Mouse (Mus musculus): ENCODE measurements around the gene Erg.

Erg gene

GRCm38 (mm10) chr16:95390787-95391186 lies 195.6 kb downstream of the Erg start:
- peak; percentile 32 to 63 for DNase-seq (ENCODE audit: low spot score in 2 of 2)

- DNase-seq (ENCODE audit: low spot score in 2 of 2), result no peak
These were observed 197.4 kb downstream of the Erg start for GRCm38 (mm10) chr16:95388811-95389529.

DNA sequence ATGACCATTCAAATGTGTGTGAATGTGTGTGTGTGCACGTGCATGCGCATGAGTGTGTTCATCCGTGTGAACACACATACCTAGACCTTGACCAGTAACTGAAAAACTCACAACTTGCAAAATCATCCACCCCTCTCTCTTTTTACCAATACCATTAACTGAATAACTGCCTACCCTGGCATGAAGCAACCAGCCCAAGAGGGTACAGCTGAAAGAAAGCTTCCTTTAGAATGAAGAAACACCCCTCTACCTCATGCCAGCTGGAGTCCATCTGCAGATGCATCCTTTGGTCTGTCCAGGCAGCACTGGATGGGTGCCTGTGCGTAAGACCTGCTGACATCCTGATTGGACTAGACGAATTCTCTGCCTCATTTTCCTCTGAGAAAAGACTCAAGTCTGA lies 198.1 kb downstream of the Erg start:
- DNase-seq (ENCODE audit: low spot score in 2 of 2), result no peak

- DNase-seq (ENCODE audit: low spot score in 2 of 2), result no peak
These were observed 199.4 kb downstream of the Erg start for GRCm38 (mm10) chr16:95387008-95387407.

GRCm38 (mm10) chr16:95385299-95385973 lies 201.0 kb downstream of the Erg start:
- no peak for DNase-seq (ENCODE audit: low spot score in 2 of 2)

DNA sequence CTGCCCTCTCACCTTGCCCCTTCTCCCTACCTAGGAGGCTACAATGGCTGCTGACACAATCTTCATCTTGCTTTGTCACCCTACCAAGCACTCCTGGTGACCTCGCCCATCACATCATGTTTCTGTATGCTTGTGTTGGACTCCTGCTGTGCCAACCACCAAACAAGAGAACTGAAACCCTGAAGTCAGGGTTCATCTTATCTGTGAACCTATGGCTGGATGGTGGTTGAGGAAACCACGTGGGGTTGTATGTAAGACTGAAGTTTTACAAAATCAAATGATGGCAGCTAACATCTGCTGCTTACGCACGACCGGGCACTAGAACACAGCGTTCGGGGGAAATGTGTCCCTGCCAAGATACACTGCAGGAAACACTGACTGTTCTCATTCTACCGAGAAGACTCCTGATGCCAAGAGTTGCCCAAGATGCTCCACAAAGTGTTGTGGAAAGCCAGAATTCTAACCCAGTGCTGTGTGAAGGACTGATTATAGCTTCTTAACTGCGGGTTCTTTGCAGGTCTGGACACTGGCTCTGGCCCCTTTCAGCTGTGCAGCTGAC lies 201.7 kb downstream of the Erg start:
- DNase-seq (ENCODE audit: low spot score in 2 of 2), result no peak

DNA sequence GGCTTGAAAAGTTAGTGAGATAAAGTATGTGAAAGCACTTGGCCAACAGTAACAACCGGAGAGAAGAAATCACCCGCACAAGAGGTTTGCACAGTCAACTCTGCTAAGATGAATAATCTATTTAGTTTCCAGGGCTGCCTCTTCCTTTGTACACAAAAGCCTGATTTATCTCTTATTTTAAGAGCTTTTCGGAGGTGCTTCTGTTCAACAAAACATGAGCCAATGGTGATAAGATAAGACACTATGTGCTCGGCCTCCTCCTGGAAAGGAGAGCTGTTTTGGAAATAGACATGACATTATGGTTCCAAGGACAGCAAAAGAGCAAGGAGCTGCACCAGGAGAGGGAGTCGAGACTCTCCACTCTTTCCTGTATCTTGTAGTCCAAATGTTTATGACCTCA lies 204.1 kb downstream of the Erg start:
- no peak for DNase-seq (ENCODE audit: low spot score in 2 of 2)

GRCm38 (mm10) chr16:95376834-95377233 lies 209.6 kb downstream of the Erg start:
- no peak for DNase-seq (ENCODE audit: low spot score in 2 of 2)

- DNase-seq (ENCODE audit: low spot score in 2 of 2), result no peak
These were observed 210.0 kb downstream of the Erg start for GRCm38 (mm10) chr16:95376364-95376763.

- no peak for DNase-seq (ENCODE audit: low spot score in 2 of 2)
These were observed 211.7 kb downstream of the Erg start for GRCm38 (mm10) chr16:95374646-95375045.

- DNase-seq (ENCODE audit: low spot score in 2 of 2), result no peak
These were observed 213.4 kb downstream of the Erg start for GRCm38 (mm10) chr16:95372960-95373359.

- DNase-seq (ENCODE audit: low spot score in 2 of 2), result no peak
These were observed 214.7 kb downstream of the Erg start for GRCm38 (mm10) chr16:95371713-95372112.

- no peak for DNase-seq (ENCODE audit: low spot score in 2 of 2)
These were observed 219.2 kb downstream of the Erg start for GRCm38 (mm10) chr16:95366989-95367765.

- no peak for DNase-seq (ENCODE audit: low spot score in 2 of 2)
These were observed 221.2 kb downstream of the Erg start for GRCm38 (mm10) chr16:95365214-95365613.

DNA sequence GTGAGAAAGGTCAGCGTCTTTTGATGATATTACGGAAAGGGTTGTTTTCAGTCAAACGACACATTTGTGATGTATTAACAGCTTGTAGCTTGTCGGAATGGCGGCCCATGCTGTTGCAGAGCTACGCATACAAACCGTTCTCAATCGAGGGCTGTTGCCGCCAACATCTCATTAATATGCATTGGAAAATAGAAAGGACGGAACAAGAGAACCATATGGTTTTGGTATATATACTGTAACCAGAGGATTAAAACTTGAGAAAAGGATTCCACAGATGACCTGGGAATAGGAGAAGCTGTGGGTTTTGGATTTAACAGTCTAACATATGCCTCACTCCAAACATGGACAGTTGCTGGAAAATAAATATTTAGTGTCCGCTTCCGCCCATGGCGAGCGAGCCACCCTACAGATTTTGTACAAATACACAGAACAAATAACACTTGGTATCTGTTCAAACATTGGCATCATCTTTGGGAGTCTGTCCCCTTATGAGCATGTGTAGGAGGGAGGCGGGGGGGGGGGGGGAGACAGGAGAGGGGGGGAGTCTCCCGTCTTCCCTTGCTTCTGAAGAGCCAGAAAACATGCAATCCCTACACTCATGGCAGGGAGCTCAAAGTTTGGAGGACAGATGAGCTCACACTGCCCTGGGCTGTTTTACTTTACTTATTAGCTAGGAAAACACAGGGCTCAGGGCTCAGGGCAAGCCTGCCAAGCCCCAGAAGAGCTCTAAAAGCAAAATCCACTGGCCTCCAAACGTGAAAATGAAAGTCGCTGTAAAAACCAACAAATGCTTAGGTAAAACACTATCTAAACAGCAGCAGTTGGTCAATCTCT lies 222.5 kb downstream of the Erg start:
- no peak for DNase-seq (ENCODE audit: low spot score in 2 of 2)

GRCm38 (mm10) chr16:95361950-95362349 lies 224.4 kb downstream of the Erg start:
- no peak for DNase-seq (ENCODE audit: low spot score in 2 of 2)

DNA sequence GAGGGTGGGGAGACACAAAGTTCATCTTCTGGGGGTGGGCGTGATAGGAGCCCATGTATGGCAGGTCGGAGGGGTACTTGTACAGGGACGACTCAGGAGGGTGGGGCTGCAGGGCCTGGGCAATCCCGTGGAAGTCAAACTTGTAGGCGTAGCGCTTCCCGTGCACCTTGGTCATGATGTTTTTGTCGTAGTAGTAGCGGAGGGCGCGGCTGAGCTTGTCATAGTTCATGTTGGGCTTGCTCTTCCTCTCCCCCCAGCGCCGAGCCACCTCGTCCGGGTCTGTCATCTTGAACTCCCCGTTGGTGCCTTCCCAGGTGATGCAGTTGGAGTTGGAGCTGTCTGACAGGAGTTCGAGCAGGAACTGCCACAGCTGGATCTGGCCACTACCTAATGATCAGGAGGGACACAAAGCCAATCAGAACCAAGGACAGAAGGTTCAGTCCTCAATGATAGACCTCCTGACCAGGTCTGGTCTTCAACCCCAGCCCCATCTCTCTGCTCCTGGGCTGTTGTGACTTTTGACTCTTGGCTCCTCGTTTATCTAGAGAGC lies 225.4 kb downstream of the Erg start:
- no peak for DNase-seq (ENCODE audit: low spot score in 2 of 2)

DNA sequence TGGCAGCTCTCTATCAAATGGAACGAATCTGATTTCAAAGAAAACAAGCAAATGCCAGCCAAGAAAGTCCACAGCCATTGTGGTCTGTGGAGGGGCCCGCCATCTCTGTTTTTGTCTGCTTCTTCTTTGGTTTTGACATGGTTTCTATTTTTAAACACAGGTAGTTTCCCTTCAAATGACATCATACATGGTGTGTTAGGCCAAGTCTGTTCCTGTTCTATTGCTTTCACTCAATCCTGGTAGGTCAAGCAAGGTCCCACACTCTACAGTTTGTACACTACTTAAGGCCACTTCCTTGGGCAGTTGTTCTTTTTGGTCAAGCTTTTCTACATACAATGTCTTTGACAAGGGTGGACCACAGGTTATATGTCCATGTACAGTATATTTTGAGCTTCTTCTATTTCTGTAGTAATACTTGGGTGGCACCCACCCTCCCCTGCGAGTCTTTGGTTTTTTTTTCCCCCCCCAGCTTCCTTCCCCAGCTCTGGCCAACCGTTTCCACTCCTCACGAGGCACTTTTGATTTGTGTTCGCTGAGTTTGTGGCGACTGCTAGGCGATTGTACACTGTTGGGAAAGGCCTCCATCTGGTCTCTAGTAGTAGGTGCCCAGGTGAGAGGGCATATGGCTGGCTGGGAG lies 226.1 kb downstream of the Erg start:
- DNase-seq (ENCODE audit: low spot score in 2 of 2), result no peak

GRCm38 (mm10) chr16:95356962-95357955 lies 229.1 kb downstream of the Erg start:
- no peak for DNase-seq (ENCODE audit: low spot score in 2 of 2)
